20 mouse cellular contexts compared by ENCODE assay signal in the genomic region with DNA sequence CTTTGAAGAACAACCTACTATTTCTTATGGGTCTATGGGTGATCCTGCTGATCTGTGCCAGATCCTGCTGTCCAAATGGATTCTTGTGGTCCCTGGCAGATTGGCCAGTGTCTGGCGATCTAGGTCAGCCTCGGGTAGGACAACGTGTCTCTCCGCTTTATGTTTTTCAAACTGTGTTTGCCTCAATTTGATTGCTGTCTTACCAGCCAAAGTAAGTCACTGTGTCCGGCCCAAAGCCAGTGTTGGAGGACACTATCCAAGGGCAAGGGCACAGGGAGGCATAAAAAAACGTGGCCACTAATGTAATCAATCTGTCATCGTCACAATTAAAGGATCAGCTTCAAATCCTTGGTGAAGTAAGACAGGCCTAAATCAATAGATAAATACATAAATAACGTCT. TPM values are rescaled to one million over a fixed set of nuclear protein-coding genes. Genes with fewer than 3 reads are reported as not detected.
A peak's percentile ranks its signal among the peaks of the same experiment; 100 is the strongest.
DNase-seq lines count a peak whose midpoint lies in the region; ATAC-seq lines count a peak whose summit lies in the region.
"Had no signal": no experiment of that assay in that cellular context is flagged by ENCODE, and none has a peak within 500 bp of the region (broad histone marks: within the 10 kb centered on the region; RNA-seq: fewer than 3 reads in every experiment).

No protein-coding gene starts in this region.

- H3K9ac ChIP-seq in midbrain, embryonic 11.5 days (ENCODE audit: low read length), result no peak overlapping the region
- H3K9ac ChIP-seq in midbrain, embryonic 13.5 days (replicated peaks), result no peak overlapping the region
- H3K9ac ChIP-seq: embryonic facial prominence, embryonic 13.5 days; forebrain, embryonic 12.5 days; forebrain, postnatal 0 days; heart, embryonic 15.5 days; hindbrain, embryonic 13.5 days; intestine, embryonic 15.5 days had no signal

- no peak for ATAC-seq in midbrain, embryonic 11.5 days (ENCODE audit: low FRiP score)
- ATAC-seq in midbrain, embryonic 13.5 days, result no peak
- ATAC-seq: forebrain, postnatal 0 days; hindbrain, postnatal 0 days; intestine, embryonic 15.5 days had no signal

- H3K27me3 ChIP-seq in midbrain, embryonic 11.5 days (ENCODE audit: control insufficient read depth, insufficient read depth, low read length), result no peaks in the 10 kb centered on the region
- no peaks in the 10 kb centered on the region for H3K27me3 ChIP-seq in midbrain, embryonic 13.5 days
- H3K27me3 ChIP-seq in limb, embryonic 10.5 days (ENCODE audit: low read depth, poor library complexity, severe bottlenecking), result no peaks in the 10 kb centered on the region
- H3K27me3 ChIP-seq: embryonic facial prominence, embryonic 13.5 days; heart, embryonic 15.5 days; hindbrain, embryonic 13.5 days; intestine, embryonic 15.5 days had no signal

- 87% methylated on average over 8 of the region's 8 CpGs for WGBS in midbrain, embryonic 11.5 days
- 89% methylated on average over 8 of the region's 8 CpGs for WGBS in midbrain, embryonic 13.5 days
- WGBS in limb, embryonic 10.5 days, result 81% methylated on average over 8 of the region's 8 CpGs

- no peak overlapping the region for H3K27ac ChIP-seq in midbrain, embryonic 11.5 days (ENCODE audit: low read depth, low read length)
- no peak overlapping the region for H3K27ac ChIP-seq in midbrain, embryonic 13.5 days
- H3K27ac ChIP-seq in limb, embryonic 10.5 days, result no peak overlapping the region
- H3K27ac ChIP-seq: embryonic facial prominence, embryonic 13.5 days; forebrain, embryonic 12.5 days; heart, embryonic 15.5 days; hindbrain, embryonic 13.5 days; hindbrain, postnatal 0 days; intestine, embryonic 15.5 days had no signal

- H3K4me1 ChIP-seq in midbrain, embryonic 11.5 days (ENCODE audit: control insufficient read depth, insufficient read depth, low read length), result no peaks in the 10 kb centered on the region
- no peaks in the 10 kb centered on the region for H3K4me1 ChIP-seq in midbrain, embryonic 13.5 days (replicated peaks)
- no peaks in the 10 kb centered on the region for H3K4me1 ChIP-seq in limb, embryonic 10.5 days
- H3K4me1 ChIP-seq: forebrain, embryonic 12.5 days; heart, embryonic 15.5 days; hindbrain, embryonic 13.5 days; intestine, embryonic 15.5 days had no signal

- DNase-seq in adrenal gland, adult 2 months, result peak; percentile 81
- DNase-seq in adrenal gland, postnatal 4 days (ENCODE audit: low spot score in 2 of 2), result no peak
- peak; percentile 51 for DNase-seq in midbrain, embryonic 11.5 days (ENCODE audit: low spot score, missing footprints)
- peak; percentile 43 for DNase-seq in adrenal gland, postnatal 10 days
- peak; percentile 16 for DNase-seq in limb, embryonic 10.5 days (ENCODE audit: low spot score)
- no peak for DNase-seq in cerebellum, postnatal 36 days
- DNase-seq: cerebellum, adult 11 months; cerebellum, adult 8-10 months; cerebellum, postnatal 14 days; forebrain, postnatal 0 days; gastrocnemius, postnatal 36 days; heart, postnatal 14 days had no signal

- no peak overlapping the region for H3K4me2 ChIP-seq in midbrain, embryonic 11.5 days
- H3K4me2 ChIP-seq in midbrain, embryonic 13.5 days (replicated peaks), result no peak overlapping the region
- H3K4me2 ChIP-seq: embryonic facial prominence, embryonic 13.5 days; forebrain, embryonic 12.5 days; heart, embryonic 11.5 days; heart, embryonic 15.5 days; hindbrain, embryonic 13.5 days; intestine, embryonic 15.5 days had no signal

- no peaks in the 10 kb centered on the region for H3K9me3 ChIP-seq in midbrain, embryonic 11.5 days (ENCODE audit: control insufficient read depth, low read length)
- no peaks in the 10 kb centered on the region for H3K9me3 ChIP-seq in midbrain, embryonic 13.5 days
- H3K9me3 ChIP-seq in limb, embryonic 10.5 days (replicated peaks), result no peaks in the 10 kb centered on the region
- H3K9me3 ChIP-seq: embryonic facial prominence, embryonic 13.5 days; forebrain, embryonic 12.5 days; heart, embryonic 15.5 days; hindbrain, embryonic 13.5 days; intestine, embryonic 15.5 days had no signal

- no peak overlapping the region for H3K4me3 ChIP-seq in midbrain, embryonic 11.5 days (ENCODE audit: low read depth, low read length)
- H3K4me3 ChIP-seq in midbrain, embryonic 13.5 days (replicated peaks), result no peak overlapping the region
- H3K4me3 ChIP-seq in limb, embryonic 10.5 days, result no peak overlapping the region
- H3K4me3 ChIP-seq: embryonic facial prominence, embryonic 13.5 days; forebrain, embryonic 12.5 days; heart, embryonic 15.5 days; hindbrain, embryonic 13.5 days; intestine, embryonic 15.5 days had no signal

- H3K36me3 ChIP-seq in midbrain, embryonic 11.5 days (ENCODE audit: control insufficient read depth, insufficient read depth, low read length), result no peaks in the 10 kb centered on the region
- no peaks in the 10 kb centered on the region for H3K36me3 ChIP-seq in midbrain, embryonic 13.5 days
- H3K36me3 ChIP-seq in limb, embryonic 10.5 days, result no peaks in the 10 kb centered on the region
- H3K36me3 ChIP-seq: embryonic facial prominence, embryonic 13.5 days; forebrain, embryonic 12.5 days; heart, embryonic 15.5 days; hindbrain, embryonic 13.5 days; intestine, embryonic 15.5 days had no signal

RNA-seq across cellular contexts. Expression of a gene that starts 58.6 kb away (rescaled TPM):
- total RNA-seq in adrenal gland, adult 2 months (2021), result 10 to 100 TPM; 14.3 to 23.2 TPM
- polyA plus RNA-seq in adrenal gland, adult 2 months (2012; rRNA removed), result 50.9 and 98.4 TPM in 2 replicates
- 10 to 100 TPM; 22.7 to 23.7 TPM for total RNA-seq in adrenal gland, postnatal 4 days (2021)
- 9.2 and 9.5 TPM in 2 replicates for polyA plus RNA-seq in midbrain, embryonic 11.5 days (2014; fragmentation: Nextera tagmentation; extraction: Ambion mirVana)
- 8.9 and 10.6 TPM in 2 replicates for polyA plus RNA-seq in midbrain, embryonic 13.5 days (2015; fragmentation: Nextera tagmentation; extraction: Ambion mirVana)
- total RNA-seq in adrenal gland, postnatal 10 days (2021), result 10 to 100 TPM; 14.7 to 17.6 TPM
- 11.1 and 11.2 TPM in 2 replicates for polyA plus RNA-seq in limb, embryonic 10.5 days (2016; fragmentation: Nextera tagmentation; extraction: Ambion mirVana)

Comparison
In these comparisons a context has a peak if more than half of its experiments do, and no peak if none do; other contexts are left out.
1. DNase-seq: peak in adrenal gland, adult 2 months (single experiment), midbrain, embryonic 11.5 days (single experiment), adrenal gland, postnatal 10 days (single experiment) and limb, embryonic 10.5 days (single experiment); none in adrenal gland, postnatal 4 days (0 of 2) and cerebellum, postnatal 36 days (0 of 2).